Mouse (Mus musculus) cerebellum, adult 2 months (tissue): ENCODE data around the gene Cmah.

ENCODE experiments used
- CTCF ChIP-seq: fragments of 200-500 bp; IDR thresholded peaks from 2 replicates; pipeline ENCODE4 v1.5.1; 2011; ENCODE audit warnings: low read depth, mild to moderate bottlenecking, control low read depth, low read length, moderate library complexity, borderline replicate concordance; ENCODE audit not compliant: insufficient read depth
- POLR2A ChIP-seq: fragments of 200-500 bp; IDR thresholded peaks from 2 replicates; pipeline ENCODE4 v1.6.1; 2011; ENCODE audit warnings: low read length, control low read depth, borderline replicate concordance; ENCODE audit not compliant: insufficient read depth

DNA sequence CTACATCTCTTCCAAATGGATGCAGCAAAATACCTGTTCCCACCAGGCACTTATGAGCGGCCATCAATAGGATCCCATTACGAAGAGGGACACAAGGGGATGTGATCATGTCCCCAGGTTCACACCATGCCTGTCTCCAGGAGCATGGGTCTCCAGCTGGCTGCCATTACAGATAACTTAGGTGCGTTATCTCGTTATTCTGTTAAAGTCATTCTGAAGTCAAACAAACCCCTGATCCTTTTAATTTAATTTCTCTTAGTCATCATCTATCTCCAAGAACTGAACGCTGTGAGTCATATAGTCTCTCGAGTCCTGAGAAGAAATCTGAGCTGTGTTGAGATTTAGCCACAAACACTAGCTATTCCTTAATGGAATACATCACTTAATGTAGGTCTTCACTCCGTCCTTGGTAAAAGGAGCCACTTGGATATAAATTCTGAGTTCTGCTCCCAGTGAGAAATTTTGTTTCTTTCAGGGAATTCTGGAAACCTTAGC lies 195.2 kb downstream of the Cmah start:
- no peak for TF ChIP-seq CTCF
- no peak for TF ChIP-seq POLR2A
